Mouse (Mus musculus) frontal cortex, postnatal 25 days (tissue): ENCODE data around the gene Ddah2.

ENCODE experiments used
- DNase-seq, 2 experiments: peaks; one replicate each; pipeline ENCODE4 v3.0.0; 2022; ENCODE audit warnings: low spot score in 2 of 2

Ddah2 gene

DNA sequence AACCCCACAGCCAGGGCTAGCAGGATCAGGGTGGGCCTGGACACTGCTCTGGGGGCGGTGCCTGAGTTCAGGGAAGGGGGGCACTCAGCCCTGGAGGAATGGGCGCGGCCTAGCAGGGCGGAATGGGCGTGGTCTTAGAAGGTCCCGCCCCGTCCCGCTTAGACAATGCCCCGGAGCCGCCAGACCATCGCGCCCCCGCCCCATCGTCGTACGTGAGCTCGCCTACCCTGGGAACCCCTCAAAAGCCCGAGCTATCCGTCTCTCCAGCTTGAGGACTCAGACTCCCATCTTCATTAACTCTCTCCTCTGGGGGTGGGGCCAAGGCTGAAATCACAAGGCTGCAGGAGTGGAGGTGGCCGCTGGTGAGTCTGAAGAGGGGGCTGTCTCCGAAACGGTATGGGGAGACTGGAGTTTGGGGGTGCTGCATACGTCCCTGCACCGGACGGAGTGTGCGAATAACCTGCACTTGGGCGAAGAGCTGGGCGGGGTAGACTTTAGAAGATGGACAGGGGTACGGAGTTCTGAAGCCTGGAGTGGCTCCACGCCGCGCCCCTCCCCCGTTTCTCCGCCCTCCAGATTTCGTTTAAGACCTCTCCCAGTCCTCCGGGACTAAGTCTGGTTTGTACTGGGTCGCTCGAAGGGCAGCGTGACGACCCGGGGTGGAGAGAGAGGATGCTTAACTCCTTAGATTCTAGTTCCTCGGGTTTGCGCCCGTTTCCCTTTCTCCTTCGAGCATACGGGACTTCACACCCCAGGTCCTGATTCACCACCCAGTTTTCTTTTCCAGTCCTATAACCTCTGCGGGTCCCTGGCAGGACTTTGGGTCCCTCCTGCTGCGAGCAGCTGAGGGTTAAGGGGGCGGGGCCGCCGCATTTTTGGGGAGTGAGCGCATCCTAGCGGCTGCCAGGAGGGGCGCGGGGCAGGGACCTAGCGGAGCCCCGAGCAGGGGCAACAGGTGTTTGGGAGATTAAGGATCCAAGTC lies at the start of gene Ddah2:
Ddah2 (plus strand) TSS at position 125 of the 982 bp plus-strand sequence.
- DNase-seq, result peak; percentile 51 to 60

DNA sequence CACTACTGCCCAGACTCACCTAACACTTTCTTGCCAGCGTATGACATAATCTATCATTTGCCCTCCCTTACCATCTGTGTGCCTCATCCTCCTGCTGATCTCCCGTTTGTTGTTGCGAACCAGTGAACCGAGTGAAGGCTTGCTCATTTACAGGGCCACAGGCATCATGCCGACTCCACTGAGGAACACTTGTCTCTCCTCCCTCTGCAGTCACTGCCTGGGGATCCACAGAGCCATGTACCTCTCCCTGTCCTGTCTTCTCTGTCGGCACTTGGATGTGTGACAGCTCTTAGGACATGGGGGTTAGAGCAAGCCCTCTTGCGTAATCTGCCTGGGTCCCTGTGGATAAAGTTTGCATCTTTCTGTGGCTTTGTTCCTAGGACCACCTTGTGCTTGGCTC lies 49.2 kb upstream of the Ddah2 start:
- DNase-seq, result no peak

DNA sequence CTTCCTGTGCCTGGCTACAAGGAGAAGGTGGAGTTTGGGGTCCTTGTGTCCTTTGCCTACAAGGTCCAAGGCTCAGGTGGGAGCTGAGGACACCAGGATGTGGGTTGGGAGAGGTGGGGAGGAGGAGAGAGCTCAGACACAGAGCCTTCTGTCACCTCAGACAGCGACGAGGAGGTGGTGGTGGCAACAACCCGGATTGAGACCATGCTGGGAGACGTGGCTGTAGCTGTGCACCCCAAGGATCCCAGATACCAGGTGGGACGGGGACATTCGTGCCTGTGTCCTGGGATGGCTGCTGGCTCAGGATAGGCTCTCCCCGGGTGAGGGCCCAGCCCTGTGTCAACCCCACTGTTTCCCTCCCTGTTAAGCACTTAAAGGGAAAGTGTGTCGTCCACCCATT lies 47.4 kb upstream of the Ddah2 start:
- DNase-seq, result no peak

- no peak for DNase-seq
Measured at GRCm38 (mm10) chr17:35012430-35012829, 46.4 kb upstream of the Ddah2 start.

- DNase-seq, result no peak
Measured at GRCm38 (mm10) chr17:35013221-35013620, 45.6 kb upstream of the Ddah2 start.

DNA sequence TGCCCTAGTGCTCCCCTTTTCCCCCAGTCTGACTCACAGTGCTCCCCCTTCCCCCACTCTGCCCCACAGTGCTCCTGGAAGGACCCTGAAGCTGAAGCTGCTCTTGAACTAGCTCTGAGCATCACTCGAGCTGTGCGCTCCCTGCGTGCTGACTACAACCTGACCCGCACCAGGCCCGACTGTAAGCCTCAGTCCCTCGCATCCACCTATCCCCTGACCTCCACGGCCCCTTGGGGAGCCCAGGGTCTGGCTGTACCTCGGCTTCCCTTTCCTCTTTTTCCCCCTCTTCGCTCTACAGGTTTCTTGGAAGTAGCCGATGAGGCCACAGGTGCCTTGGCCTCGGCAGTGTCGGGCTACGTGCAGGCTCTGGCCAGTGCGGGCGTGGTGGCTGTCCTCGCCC lies 43.5 kb upstream of the Ddah2 start:
- no peak for DNase-seq

GRCm38 (mm10) chr17:35016376-35016775 lies 42.5 kb upstream of the Ddah2 start, which contains the start of gene Vwa7:
Gene Vwa7 (plus strand): TSS chr17:35016579.
- no peak for DNase-seq

DNA sequence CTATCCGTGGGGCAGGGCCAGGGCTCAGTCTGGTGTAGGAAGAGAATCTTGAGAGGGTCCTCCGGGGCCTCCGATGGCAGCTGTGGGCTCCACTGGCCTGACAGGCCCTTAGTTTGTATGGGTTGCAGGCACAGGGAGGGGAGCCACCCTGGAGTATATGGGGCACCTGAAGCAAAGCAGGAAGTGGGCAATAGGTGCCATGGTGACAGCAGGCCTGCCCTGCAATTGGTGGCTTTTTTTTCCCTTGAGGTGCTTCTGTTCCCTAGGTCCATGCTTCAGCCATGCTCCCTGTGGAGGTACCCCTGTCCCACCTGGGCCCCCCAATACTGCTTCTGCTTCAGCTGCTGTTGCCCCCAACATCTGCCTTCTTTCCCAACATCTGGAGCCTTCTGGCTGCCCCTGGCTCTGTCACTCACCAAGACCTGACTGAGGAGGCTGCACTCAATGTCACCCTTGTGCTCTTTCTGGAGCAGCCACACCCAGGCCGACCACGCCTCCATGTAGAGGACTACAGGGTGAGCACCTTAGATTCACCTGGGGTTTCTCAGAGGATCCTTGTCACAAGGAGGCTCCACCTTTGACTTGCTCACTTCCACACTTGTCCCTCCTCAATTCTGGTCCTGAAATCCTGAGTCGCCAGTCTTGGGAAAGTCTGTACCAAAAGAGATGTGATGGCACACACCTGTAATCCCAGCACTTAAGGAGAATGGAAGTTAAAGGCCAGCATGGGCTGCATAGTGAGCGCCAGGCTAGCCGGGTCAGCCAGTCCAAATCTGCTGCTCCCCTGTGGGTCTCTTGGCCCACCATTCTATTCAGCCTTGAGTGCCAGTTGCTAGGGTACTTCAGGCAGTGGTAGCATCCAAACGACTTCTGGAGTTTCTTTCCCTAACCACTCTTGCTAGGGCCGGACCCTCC lies 41.8 kb upstream of the Ddah2 start:
- DNase-seq, result no peak

- DNase-seq, result no peak
Measured at GRCm38 (mm10) chr17:35017706-35018030, 41.2 kb upstream of the Ddah2 start.

GRCm38 (mm10) chr17:35018171-35018570 lies 40.7 kb upstream of the Ddah2 start:
- no peak for DNase-seq

GRCm38 (mm10) chr17:35019894-35020293 lies 38.9 kb upstream of the Ddah2 start:
- DNase-seq, result no peak

DNA sequence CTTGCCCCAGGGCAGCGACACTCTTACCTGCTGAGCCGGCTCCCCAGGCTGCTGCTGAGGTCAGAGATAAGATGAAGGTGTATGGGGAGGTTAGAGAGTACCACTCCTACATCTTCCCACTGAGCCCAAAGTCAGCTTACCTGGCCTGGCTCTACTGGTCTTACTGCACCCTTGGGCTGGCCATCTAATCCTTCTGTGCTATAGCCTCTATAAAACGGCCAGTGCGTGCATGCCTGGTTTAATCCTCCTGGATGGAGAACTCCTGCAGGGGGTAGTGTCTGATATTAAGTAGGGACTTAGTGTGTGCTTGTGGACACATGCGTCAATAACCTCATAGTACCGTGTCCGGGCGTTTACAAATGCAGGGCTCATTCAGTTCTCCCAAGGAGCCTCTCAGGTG lies 38.3 kb upstream of the Ddah2 start:
- no peak for DNase-seq

- DNase-seq, result peak; percentile 83 to 92
Measured at GRCm38 (mm10) chr17:35021163-35021808, 37.5 kb upstream of the Ddah2 start.

DNA sequence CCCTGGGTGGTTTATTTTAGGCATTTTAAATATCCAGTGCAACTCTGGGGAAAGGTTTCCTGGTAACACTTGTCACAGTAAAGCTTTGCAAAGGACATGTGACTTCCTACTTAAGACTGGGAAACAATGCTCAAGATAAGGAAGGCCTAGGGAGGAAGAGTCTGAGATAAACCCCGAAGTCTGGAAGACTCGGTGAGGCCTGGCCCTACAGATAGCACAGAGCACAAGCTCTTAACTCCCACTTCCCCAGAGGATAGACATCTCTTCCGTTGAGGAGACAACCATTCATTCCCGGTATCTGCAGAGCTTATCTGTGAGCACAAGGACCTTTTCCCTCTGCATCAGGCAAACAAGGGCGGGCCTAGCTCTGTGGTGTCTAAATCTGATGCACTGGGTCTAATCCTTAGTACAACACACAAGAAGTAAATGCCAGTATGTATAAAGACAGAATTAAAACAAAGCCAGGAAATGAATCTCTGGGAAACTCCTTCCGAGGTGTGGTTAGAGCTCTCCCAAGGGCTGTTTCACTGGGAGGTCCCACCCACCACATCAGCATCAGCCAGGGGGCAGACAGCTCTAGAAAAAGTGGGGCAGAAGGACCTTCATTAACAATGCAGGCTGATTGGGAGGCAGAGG lies 36.9 kb upstream of the Ddah2 start:
- DNase-seq, result no peak

DNA sequence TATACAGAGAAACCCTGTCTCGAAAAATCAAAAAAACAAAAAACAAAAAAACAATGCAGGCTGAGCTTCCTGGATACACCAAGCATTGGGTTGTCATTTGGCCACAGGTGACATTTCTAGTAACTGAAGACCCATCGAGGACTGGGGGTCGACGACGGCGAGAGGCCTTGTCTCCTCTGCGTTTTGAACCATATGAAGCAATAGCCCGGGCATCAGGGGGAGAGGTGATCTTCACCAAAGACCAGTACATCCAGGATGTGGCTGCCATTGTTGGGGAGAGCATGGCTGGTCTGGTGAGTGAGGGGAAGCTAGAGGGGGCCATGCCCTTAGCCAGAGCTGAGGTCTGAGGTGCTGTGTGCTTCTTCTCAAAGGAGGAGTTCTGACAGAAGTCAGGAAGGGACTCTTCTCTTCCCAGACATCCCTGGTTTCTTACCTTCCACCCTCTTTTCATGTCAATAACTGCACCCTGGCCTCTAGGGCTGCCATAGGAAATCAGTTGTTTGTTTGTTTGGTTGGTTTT lies 36.2 kb upstream of the Ddah2 start:
- DNase-seq, result no peak

DNA sequence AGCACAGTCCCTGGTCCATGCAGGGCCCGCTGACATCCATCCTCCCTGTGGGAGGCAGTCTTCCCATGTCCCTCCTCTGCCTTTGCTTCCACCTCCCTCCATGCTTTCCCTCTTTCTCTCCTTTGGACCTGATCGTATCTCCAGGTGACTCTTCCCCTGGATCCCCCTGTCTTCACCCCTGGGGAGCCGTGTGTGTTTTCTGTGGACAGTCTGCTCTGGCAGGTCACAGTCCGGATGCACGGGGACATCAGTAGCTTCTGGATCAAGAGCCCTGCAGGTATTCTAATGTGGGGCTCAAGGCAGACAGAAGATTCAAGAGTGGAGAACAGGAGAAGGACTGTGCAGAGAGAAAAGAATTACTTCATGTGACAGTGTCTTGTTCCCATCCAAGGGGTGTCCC lies 35.6 kb upstream of the Ddah2 start:
- no peak for DNase-seq

DNA sequence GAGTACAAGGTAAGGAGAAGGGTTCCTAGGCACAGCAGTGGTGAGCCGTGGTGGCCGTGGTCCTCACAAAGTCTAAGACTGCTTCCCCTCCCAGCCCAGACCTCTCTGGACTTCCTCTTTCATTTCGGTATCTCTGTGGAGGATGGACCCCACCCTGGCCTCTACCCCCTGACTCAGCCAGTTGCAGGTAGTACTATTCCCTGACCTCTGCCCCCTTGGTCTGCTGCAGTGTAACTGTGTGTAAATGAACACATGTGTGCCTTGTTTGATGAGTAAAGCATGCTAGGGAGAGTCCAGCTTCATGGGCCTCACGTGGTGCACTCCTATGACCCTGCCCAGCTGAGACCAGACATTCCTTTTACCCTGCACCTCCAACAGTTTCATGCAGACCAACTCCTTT lies 35.1 kb upstream of the Ddah2 start:
- no peak for DNase-seq

DNA sequence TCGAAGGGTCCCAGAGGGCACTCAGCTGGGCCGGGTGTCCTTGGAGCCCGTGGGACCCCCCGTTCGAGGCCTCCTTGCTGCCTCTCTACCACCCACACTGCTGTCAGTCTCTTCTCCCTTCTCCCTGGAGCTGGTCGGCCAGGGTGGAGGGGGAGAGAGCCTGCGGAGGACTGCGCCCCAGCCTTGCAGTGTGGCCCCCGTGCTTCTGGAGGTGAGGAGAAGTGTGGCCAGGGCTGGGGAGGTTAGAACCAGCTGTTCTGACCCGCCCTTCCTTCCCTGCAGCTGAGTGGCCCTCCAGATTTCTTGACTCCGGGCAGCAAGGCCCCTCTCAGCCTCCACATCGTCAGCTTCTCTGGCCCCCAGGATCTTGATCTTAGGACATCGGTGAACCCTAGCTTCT lies 34.6 kb upstream of the Ddah2 start:
- no peak for DNase-seq

GRCm38 (mm10) chr17:35024691-35025488 lies 33.9 kb upstream of the Ddah2 start:
- no peak for DNase-seq

DNA sequence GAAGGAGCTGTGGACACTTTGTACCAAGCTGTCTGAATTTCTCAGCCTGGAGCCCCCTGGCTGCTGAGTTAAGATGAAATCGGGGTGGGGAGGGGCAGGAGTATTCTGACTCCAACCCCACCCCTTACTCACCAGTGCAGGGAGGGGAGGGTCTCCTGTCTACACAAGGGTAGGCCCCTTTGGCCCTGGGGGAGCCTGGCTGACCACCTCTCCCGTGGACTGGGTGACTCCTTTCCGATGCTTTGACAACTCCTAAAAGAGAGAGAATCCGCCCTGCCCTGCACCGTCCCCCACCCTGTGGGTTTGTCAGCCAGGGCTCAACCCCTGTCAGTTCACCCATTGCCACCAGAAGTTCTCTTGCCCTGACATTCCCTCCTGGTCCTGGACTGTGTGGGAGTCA lies 32.6 kb upstream of the Ddah2 start:
- no peak for DNase-seq
